Mouse (Mus musculus) liver, adult 2 months (tissue): ENCODE data around the gene Ntn1.

Experiments used
- CTCF ChIP-seq: fragments of 200-500 bp; IDR thresholded peaks from 2 replicates; pipeline ENCODE4 v1.5.1; 2011; ENCODE audit warnings: low read depth, low read length, control low read depth
- POLR2A ChIP-seq: fragments of 200-500 bp; IDR thresholded peaks from 2 replicates; pipeline ENCODE4 v1.6.1; 2011; ENCODE audit warnings: low read length, control low read depth; ENCODE audit not compliant: insufficient read depth; ENCODE audit errors: extremely low read depth

DNA sequence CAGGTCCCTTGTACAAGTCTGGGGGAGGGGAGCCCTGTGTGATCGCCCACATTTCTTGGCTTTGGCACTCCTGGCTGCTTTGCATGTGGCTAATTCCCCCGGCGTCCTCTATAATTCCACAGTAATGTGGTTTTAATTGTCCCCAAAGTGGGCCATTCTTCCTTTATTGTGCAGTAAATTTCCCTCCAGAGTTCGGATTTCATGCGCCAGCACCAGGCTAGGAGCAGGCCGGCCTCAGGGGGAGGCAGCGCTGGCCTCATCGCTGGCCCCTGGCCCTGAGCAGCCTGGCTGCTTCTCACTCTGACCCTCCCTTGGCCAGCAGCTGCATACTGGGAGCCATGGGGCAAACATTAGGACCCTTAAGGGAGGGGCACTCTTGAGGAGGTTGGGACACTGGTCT, 110.0 kb downstream of the Ntn1 start:
- no peak for TF ChIP-seq CTCF
- no peak for TF ChIP-seq POLR2A
